Mouse (Mus musculus): ENCODE results near the gene Entr1.

DNA sequence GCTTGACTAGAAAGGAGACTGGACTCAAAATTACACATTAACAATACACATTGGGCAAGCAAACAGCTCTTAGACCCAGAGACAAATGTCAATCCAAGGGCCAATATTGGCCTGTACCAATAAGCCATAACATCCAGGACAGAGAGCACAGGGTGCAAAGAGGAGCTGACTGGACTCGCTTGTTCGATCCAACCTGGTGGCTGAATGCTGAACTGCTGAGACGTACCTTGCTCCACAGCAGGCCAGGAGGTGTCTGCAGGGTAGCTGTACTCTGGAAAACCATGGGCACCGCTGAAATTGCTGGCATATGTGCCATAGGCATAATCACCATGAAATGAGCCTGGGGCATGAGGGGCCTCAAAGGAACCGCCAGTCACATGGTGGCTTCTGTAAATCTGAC, 40.7 kb upstream of the Entr1 start:
- TF ChIP-seq POLR2A (IDR thresholded peaks at IDR 0.05; ENCODE audit: insufficient read depth, low read length) (no peak), EP300 (IDR thresholded peaks at IDR 0.05; ENCODE audit: insufficient read depth, low read depth, low read length) (no peak)
